Mouse (Mus musculus): ENCODE measurements around the gene Ephb4. TPM values are rescaled to one million over a fixed set of nuclear protein-coding genes. Genes with fewer than 3 reads are reported as not detected.

Gene Ephb4
- total and polyA plus RNA-seq, 2 experiments from 2014 or later: 5.5 to 18.3 TPM

DNA sequence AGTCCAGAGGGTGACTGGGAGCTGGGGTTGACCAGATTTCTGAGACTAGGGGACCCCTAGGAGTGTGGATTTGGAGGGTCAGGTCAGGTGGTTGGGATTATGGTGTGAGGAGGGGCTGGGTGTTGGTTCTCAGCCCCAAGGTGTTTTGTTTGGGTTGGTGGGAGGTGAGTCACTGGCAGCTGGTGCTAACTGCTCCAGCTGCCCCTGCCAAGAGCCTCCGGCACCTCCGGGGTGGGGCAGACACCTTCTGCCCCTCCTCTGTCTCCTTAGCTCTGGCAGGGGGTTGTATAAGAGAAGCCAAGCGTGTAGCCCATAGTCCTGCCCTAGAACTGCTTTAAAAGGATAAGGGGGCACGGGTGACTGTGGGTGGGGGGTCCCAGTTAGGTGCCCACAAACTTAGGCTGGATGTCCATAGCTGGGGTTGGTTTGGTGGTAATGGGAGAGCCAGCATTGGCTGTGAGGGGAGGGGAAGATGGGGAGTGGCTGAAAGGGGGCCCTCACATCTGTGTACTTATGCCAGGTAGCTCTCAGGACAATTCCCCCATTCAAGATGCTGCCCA is 24.7 kb downstream of the Ephb4 start:
- H3K9ac ChIP-seq (replicated peaks; ENCODE audit: low read length): no peak overlapping the region
- no peak for TF ChIP-seq CTCF (IDR thresholded peaks at IDR 0.05; ENCODE audit: low read depth)
- DNase-seq (ENCODE audit: low spot score): no peak
- H3K27me3 ChIP-seq (ENCODE audit: insufficient read depth, low read length): no peaks in the 10 kb centered on the region
- no peaks in the 10 kb centered on the region for H3K36me3 ChIP-seq (ENCODE audit: insufficient read depth, low read length)
- H3K9me3 ChIP-seq (ENCODE audit: low read length): no peaks in the 10 kb centered on the region
- 82% methylated on average over 4 of the region's 4 CpGs for WGBS
- no peak overlapping the region for H3K4me3 ChIP-seq (ENCODE audit: low read length)
- no peak for ATAC-seq
- 0 out of 2 replicates have a peak, but pooled peaks cover 3% of the 10 kb centered on the region for H3K4me1 ChIP-seq (ENCODE audit: insufficient read depth, low read length)
- H3K27ac ChIP-seq: no peak overlapping the region
- H3K4me2 ChIP-seq (ENCODE audit: low read depth, low read length): no peak overlapping the region

DNA sequence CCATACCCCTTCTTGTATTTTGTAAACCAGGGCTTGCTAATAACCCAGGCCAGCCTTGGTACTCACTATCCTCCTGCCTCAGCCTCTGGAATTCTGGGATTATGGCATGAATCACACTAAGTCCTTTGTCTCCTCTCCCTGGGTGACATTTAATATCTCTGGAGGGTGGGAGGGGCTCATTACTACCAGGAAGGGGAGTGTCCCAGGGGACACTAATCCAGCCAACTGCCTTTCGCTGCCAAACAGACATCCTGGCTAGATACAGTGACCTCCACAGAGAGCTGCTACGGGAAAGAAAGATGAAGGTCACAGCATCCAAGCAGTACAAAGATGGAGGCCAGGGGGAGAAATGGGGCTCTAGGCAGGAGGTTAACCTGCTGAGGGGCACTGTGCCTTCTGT is 25.7 kb downstream of the Ephb4 start:
- H3K9ac ChIP-seq (replicated peaks; ENCODE audit: low read length): no peak overlapping the region
- no peak overlapping the region for H3K27ac ChIP-seq
- no peak overlapping the region for H3K4me3 ChIP-seq (ENCODE audit: low read length)
- 36% methylated on average over 2 of the region's 2 CpGs for WGBS
- no peaks in the 10 kb centered on the region for H3K36me3 ChIP-seq (ENCODE audit: insufficient read depth, low read length)
- no peaks in the 10 kb centered on the region for H3K27me3 ChIP-seq (ENCODE audit: insufficient read depth, low read length)
- 0 out of 2 replicates have a peak, but pooled peaks cover 3% of the 10 kb centered on the region for H3K4me1 ChIP-seq (ENCODE audit: insufficient read depth, low read length)
- no peak for TF ChIP-seq CTCF (IDR thresholded peaks at IDR 0.05; ENCODE audit: low read depth)
- no peak for ATAC-seq
- DNase-seq (ENCODE audit: low spot score): no peak
- no peaks in the 10 kb centered on the region for H3K9me3 ChIP-seq (ENCODE audit: low read length)
- no peak overlapping the region for H3K4me2 ChIP-seq (ENCODE audit: low read depth, low read length)

DNA sequence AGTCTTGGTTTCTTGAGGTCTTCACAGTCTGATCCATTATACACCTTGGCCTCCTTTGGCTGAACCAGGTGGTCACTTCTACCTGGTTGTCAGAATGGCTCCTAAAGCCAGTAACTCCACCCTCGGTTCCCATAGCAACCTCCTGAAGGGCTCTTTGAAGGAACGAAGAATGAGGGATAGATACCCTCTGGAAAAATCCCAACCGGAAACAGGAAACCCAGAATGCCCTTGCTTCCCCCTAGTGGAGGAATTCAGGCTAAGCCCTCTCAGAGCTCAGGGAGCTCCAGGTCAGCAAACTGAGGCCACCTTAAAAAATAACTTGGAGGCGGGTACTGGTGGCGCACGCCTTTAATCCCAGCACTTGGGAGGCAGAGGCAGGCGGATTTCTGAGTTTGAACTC is 26.3 kb downstream of the Ephb4 start:
- Histone ChIP-seq H3K9ac (replicated peaks; ENCODE audit: low read length) (no peak overlapping the region), H3K27me3 (ENCODE audit: insufficient read depth, low read length) (no peaks in the 10 kb centered on the region), H3K4me1 (ENCODE audit: insufficient read depth, low read length) (0 out of 2 replicates have a peak, but pooled peaks cover 3% of the 10 kb centered on the region), H3K9me3 (ENCODE audit: low read length) (no peaks in the 10 kb centered on the region), H3K4me2 (ENCODE audit: low read depth, low read length) (no peak overlapping the region), H3K27ac (no peak overlapping the region), H3K36me3 (ENCODE audit: insufficient read depth, low read length) (no peaks in the 10 kb centered on the region), H3K4me3 (ENCODE audit: low read length) (no peak overlapping the region)
- peak; percentile 63 for DNase-seq (ENCODE audit: low spot score)
- 37% methylated on average over 7 of the region's 7 CpGs for WGBS
- TF ChIP-seq CTCF (IDR thresholded peaks at IDR 0.05; ENCODE audit: low read depth): peak; percentile 48
- no peak for ATAC-seq

DNA sequence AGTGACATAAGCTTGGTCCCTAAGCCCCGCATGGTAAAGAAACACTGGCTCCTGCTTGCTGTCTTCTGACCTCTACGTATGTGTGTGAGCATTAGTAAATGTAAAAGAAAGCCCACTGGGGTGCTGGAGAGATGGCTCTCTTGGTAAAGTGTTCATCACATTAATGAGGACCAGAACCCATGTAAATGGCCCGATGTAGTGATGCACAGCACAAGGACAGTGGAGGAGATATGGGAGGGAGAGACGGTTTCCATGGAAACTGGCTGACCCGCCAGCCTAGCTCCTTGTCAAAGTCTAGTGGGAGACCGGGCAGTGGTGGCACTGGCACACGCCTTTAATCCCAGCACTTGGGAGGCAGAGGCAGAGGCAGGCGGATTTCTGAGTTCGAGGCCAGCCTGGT is 26.8 kb downstream of the Ephb4 start:
- Histone ChIP-seq H3K4me2 (ENCODE audit: low read depth, low read length) (no peak overlapping the region), H3K9ac (replicated peaks; ENCODE audit: low read length) (no peak overlapping the region), H3K27me3 (ENCODE audit: insufficient read depth, low read length) (no peaks in the 10 kb centered on the region), H3K4me1 (ENCODE audit: insufficient read depth, low read length) (0 out of 2 replicates have a peak, but pooled peaks cover 3% of the 10 kb centered on the region), H3K4me3 (ENCODE audit: low read length) (no peak overlapping the region), H3K27ac (no peak overlapping the region), H3K9me3 (ENCODE audit: low read length) (no peaks in the 10 kb centered on the region), H3K36me3 (ENCODE audit: insufficient read depth, low read length) (no peaks in the 10 kb centered on the region)
- no peak for TF ChIP-seq CTCF (IDR thresholded peaks at IDR 0.05; ENCODE audit: low read depth)
- DNase-seq (ENCODE audit: low spot score): peak; percentile 17
- 39% methylated on average over 9 of the region's 9 CpGs for WGBS
- ATAC-seq: peak; percentile 57; the same call in 1 of the 2 replicates

DNA sequence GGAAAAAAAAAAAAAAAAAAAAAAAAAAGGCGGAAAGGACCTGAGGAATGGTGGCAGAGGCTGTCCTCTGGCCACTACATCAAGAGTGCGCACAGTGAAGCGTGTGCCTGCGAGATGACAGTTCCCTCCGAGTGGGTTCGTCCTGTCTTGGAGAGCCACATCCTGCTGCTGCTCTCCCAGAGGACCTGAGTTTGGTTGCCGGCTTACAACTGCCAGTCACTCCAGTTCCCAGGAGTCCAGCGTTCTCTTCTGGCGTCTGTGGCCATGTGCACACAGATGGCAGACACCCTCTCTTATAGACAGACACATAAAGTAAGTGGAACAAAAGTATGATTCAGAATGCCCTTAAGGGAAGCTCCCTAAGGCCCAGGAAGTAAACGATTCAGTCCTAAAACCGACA is 27.3 kb downstream of the Ephb4 start:
- no peak for ATAC-seq
- Histone ChIP-seq H3K36me3 (ENCODE audit: insufficient read depth, low read length) (no peaks in the 10 kb centered on the region), H3K9me3 (ENCODE audit: low read length) (no peaks in the 10 kb centered on the region), H3K27ac (no peak overlapping the region), H3K4me3 (ENCODE audit: low read length) (no peak overlapping the region), H3K9ac (replicated peaks; ENCODE audit: low read length) (no peak overlapping the region), H3K4me1 (ENCODE audit: insufficient read depth, low read length) (0 out of 2 replicates have a peak, but pooled peaks cover 3% of the 10 kb centered on the region), H3K27me3 (ENCODE audit: insufficient read depth, low read length) (no peaks in the 10 kb centered on the region), H3K4me2 (ENCODE audit: low read depth, low read length) (no peak overlapping the region)
- no peak for TF ChIP-seq CTCF (IDR thresholded peaks at IDR 0.05; ENCODE audit: low read depth)
- DNase-seq (ENCODE audit: low spot score): peak; percentile 22
- WGBS: 35% methylated on average over 11 of the region's 11 CpGs

DNA sequence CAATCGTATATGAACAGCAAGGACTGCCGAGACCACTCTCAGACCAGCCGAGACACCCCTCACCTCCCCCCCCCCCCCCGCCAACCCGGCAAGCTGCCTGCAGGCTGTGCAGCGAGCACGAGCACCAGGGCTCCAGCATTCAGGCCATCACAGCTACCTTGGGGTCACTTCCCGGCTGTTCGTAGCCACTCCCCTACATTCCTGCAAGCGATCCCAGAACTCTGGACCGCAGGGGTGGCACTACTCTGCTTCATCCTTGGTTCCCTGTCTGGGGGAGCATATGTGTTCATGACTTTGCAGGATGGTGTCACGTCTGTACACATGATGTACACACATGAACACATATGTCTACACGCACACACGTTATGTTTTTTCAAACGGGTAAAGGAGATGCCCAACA is 27.7 kb downstream of the Ephb4 start:
- H3K27ac ChIP-seq: no peak overlapping the region
- 0 out of 2 replicates have a peak, but pooled peaks cover 3% of the 10 kb centered on the region for H3K4me1 ChIP-seq (ENCODE audit: insufficient read depth, low read length)
- H3K9me3 ChIP-seq (ENCODE audit: low read length): no peaks in the 10 kb centered on the region
- no peaks in the 10 kb centered on the region for H3K27me3 ChIP-seq (ENCODE audit: insufficient read depth, low read length)
- H3K4me2 ChIP-seq (ENCODE audit: low read depth, low read length): no peak overlapping the region
- no peak overlapping the region for H3K4me3 ChIP-seq (ENCODE audit: low read length)
- TF ChIP-seq CTCF (IDR thresholded peaks at IDR 0.05; ENCODE audit: low read depth): no peak
- 32% methylated on average over 11 of the region's 15 CpGs for WGBS
- no peaks in the 10 kb centered on the region for H3K36me3 ChIP-seq (ENCODE audit: insufficient read depth, low read length)
- no peak overlapping the region for H3K9ac ChIP-seq (replicated peaks; ENCODE audit: low read length)
- DNase-seq (ENCODE audit: low spot score): no peak
- no peak for ATAC-seq

DNA sequence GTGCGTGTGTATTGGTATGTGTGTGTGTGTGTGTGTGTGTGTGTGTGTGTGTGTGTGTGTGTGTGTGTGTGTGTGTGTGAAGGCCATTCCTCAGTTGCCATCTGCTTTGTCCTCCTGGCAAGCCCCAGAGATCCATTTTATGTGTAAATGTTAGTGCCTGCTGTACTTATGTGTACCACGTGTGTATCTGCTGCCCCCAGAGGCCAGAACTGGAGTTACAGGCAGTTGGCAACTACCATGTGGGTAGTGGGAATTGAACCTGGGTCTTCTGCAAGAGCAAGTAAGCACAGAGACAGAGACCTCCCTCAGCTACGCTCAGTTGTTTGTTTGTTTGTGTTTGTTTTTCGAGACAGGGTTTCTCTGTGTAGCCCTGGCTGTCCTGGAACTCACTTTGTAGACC is 31.2 kb downstream of the Ephb4 start:
- ATAC-seq (no peak), DNase-seq (ENCODE audit: low spot score) (peak; percentile 71)
- Histone ChIP-seq H3K9ac (replicated peaks; ENCODE audit: low read length) (no peak overlapping the region), H3K4me2 (ENCODE audit: low read depth, low read length) (no peak overlapping the region), H3K36me3 (ENCODE audit: insufficient read depth, low read length) (no peaks in the 10 kb centered on the region), H3K27me3 (ENCODE audit: insufficient read depth, low read length) (no peaks in the 10 kb centered on the region), H3K4me3 (ENCODE audit: low read length) (no peak overlapping the region), H3K4me1 (ENCODE audit: insufficient read depth, low read length) (0 out of 2 replicates have a peak, but pooled peaks cover 3% of the 10 kb centered on the region), H3K9me3 (ENCODE audit: low read length) (no peaks in the 10 kb centered on the region), H3K27ac (no peak overlapping the region)
- WGBS: 56% methylated on average over 4 of the region's 4 CpGs
- TF ChIP-seq CTCF (IDR thresholded peaks at IDR 0.05; ENCODE audit: low read depth): peak; percentile 76

Measured in hindbrain, postnatal 0 days (tissue).